Mouse (Mus musculus): ENCODE measurements around the gene Zfp445.
"Not testable (repeated sequence)": the region's sequence is repeated elsewhere in the genome, so short reads cannot be mapped to it uniquely, and the experiment has no call there.

Gene Zfp445
- long read RNA-seq, experiment 1, partial matches to known transcripts, result 0 of 13 reads
- long read RNA-seq, experiment 1, other reads (novel, unspliced or antisense), result 12 of 13 reads
- long read RNA-seq, experiment 2, partial matches to known transcripts, result 0 of 16 reads
- long read RNA-seq, experiment 2, other reads (novel, unspliced or antisense), result 16 of 16 reads

DNA sequence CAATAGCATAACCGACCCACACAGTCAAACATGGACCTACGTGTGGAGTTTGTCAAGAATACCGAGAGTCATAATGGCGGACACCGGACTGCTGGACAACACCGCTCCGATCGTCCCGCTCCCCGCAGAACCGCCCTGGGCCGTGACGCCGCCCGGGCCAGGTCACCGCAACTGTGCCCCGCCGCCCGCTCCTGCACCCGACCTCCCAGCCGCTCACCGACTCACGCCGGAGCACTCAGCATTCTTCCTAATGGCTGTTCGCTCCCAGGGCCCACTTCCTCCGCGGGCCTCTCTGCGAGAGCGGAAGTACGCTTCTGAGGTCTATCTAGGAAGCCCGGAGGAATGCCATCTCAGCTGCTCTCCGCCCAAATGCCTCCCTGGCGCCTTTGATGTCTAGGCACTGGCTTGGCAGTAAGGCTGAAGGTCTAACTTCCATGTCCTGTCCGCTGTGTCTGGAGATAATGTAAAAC lies at the start of gene Zfp445:
Gene Zfp445, minus strand, starts transcription at position 310 of the 470 bp plus-strand sequence.
- intact Hi-C loops (cut with DNase I), result no loop called here

DNA sequence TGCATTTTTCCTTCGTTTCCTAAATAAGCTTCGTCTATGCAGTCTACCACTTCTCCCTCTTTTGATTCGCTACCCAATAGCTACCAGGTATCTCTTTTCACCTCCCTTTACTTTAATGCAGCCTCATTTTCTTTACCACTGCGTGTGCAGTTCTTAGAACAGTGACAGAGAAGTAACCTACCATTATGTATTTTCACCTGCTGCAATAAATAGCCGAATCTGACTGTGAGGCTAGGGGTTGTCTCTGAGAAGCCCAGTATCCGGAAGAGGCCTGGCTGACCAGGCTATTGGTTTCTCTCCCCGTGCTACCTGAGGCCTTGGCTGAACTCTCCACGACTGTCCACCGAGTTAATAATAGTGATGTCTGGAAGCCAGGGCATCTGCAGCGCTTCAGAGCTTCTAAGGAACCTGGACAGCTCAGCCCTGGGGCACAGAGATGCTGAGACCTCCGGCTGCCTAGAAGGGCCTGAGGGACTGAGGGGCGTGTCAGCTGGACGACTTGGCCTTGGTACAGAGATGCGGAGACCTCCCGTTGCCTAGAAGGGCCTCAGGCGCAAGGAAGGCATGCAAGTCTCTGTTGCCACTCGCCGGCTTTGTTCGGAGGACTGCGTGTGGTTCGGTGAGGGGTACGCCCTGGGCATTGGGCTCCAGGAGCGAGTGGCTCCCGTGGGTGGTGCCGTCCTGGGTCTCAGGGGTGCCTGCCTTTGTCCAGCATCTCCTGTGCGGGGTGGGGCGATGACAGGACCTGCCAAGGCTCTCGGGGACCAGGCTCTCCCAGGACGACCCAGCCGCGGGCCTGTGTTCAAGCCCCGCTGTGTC lies 37.1 kb upstream of the Zfp445 start:
- intact Hi-C loops (cut with DNase I), result no loop called here

DNA sequence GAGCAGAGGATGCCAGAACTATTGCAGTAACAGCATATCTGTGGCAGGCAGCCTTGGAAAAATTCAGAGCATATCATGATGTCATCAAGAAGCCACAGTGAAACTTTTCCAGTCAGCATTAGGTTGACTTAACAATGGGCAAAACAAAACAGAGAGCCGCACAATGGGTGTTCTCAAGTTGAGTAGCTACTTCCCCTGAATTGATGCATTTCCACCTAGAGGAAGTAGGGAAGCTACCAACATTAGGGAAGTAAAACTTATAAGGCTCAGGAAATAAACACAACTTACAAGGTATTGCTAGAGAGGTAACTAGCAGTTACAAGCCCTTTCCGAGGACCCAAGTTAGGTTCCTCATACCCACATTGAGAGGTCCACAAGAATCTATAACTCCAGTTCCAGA lies 35.2 kb upstream of the Zfp445 start:
- intact Hi-C loops (cut with DNase I), result no loop called here

DNA sequence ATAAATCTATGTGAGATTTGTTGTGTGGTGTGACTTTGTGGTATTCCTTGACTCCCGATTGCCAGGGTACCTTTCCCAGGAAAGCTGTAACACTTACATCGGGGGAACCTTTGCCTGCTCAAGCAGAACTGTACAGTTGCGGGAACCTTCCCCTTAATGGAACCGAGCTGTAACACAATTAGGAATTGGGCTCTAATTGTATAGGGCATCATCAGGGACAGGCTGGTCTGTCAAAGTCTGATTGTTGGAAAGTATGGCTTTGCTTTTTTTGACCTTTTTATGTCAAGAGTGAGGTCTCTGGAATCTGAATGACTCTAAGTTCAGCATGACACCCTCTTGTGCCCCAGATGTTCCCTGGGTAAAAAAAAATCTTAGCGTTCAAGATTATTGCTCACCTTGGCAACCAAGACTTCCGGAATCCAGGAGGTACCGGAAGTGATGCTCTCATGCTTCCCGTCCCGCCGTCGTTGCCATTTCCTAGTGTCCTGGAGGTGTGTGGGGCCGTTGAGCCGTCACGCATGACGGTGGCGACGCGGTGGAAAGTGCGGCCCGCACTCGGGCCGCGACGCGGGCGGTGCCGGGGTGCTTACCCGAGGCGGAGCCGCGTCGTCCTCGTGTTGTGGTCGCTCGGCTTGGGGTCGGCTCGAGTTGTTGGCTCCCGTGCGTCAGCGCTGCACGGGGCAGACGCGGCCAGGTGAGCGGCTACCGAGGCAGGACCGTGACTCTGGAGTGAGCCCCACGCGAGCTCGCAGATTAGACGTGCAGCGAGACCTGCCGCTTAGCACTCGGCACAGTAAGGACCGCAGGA lies 20.8 kb upstream of the Zfp445 start:
- intact Hi-C loops (cut with DNase I), result loop anchor here (5.0 to 10.0 kb wide), 2 partner anchors 79 to 152 kb away; partner anchors contain the start of gene Tcaim

DNA sequence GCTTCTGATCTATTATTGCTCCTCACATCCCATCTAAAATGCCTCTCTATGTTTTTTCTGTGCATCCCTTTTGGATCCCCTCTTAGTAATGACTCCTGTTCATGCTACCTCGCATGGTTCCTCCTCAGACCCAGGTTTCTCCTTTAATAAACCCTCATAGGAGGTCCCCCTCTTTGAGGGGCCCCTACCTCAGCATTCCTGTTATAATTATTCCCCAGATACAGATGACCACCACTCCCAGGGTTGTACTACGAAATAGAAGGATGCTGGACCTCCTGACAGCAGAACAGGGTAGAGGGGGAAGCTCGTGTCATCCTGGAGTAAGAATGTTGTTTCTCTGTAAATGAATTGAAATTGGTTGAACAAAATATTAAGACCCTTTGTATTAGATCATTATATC lies 19.6 kb upstream of the Zfp445 start, which contains the start of gene Zkscan7:
Gene Zkscan7, plus strand, starts transcription at position 301 of the 400 bp plus-strand sequence.
- intact Hi-C loops (cut with DNase I), result loop anchor here (5.0 to 10.0 kb wide), 2 partner anchors 78 to 151 kb away; partner anchors contain the start of gene Tcaim

DNA sequence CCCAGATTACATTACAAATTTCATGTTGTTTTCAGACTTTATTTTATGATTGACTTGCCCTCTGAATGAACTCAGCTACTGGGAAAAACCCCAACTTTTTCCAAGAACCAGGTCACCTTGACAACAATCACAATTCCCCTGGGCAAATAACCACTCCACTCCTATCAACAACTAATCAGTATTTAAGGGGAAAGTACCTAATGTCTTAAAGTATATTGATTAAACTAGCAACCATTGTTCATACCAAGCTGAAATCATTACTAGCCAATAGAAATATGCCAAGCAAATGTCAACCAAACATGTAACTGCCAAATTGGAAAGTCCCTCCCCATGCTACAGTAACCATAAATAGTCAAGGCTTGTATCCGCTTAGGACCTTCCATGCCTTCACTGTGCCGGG lies 9.3 kb upstream of the Zfp445 start:
- intact Hi-C loops (cut with DNase I), result no loop called here

DNA sequence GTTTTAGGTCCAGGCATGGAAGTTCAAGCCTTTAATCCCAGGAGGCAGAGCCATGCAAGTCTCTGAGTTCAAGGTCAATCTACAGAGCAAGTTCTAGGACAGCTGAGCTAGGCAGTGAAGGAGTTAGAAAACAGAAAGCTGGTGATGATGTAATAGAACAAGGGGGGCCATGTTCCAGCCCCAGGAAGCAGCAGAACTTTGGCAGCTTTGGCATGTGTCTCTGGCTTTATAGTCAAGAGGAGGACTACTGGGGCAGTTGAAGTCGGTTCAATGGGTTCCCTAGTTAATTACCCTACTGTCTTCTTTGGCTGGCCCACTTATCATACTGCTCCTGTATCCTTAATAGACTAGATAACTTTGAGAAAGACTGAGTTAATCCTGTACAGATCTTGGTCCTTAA lies 8.8 kb upstream of the Zfp445 start:
- intact Hi-C loops (cut with DNase I), result no loop called here

DNA sequence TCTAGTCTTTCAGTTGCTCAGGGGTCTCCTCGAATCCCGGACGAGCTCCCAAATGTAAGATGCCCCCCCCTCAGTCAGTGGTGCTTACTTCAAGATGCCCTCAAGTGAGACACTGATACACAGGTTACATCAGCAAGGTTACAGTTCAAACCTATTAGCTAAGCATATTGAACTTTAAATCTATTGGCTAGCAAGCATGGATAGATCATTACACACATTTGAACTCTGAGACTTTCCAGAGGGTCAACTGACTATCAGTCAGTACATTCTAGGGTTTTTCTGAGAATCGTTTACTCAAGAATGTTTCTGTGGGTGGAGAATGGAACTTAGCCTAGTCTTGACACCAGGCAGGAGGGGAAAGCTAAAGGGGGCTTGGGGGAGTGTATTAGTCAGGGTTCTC lies 6.8 kb upstream of the Zfp445 start:
- intact Hi-C loops (cut with DNase I), result no loop called here

DNA sequence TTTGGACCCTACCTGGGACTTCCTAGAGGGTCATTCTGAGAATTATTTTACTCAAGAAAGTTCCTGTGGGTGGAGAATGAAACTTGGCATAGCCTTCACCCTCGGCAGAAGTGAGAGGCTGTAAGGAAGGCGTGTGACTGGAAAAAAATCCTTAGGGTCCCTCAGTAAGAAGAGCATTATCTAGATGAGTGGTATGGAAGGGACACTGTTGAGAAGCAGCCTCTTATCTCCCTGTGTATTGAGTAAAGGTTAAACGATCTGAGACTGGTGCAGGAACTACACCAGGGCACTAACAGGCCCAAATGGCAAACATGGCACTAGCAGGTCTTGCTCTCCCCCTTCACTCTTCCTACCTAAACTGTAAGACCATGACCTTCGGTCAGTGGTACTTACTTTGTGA lies 386 bp upstream of the Zfp445 start:
- intact Hi-C loops (cut with DNase I), result no loop called here

DNA sequence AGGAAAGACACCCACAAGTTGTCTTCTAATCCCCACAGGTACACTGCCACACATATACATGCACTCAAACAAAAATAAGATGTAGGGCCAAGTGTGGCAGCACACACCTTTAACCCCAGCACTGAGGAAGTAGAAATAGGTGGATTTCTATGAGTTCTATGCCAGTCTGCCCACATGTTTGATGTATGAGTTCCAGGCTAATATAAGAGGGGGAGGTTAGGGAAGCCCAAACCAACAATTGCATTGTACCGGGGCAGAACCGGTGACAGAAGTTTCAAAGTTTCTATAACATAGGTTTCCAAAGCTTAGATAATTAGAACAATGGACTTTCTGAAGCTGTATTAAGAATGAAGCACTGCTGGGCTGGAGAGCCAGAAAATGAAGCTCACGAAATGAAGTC lies 958 bp downstream of the Zfp445 start:
- intact Hi-C loops (cut with DNase I), result no loop called here

DNA sequence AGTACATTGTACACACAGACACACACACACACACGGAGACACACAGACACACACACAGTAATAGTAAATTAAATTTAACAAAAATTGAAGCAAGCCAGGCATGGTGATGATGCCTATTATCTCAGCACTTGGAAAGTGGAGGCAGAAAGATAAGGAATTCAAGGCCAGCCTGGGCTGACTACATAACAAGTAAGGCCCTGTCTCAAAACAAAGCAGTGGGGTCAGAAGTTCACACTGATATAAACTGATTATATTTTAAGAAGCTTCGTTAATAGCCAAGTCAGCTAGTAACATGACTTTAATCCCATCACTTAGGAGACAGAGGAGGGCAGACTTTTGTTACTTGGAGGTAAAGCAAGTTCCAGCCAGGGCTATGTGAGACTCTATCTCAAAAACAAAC lies 2.1 kb downstream of the Zfp445 start:
- intact Hi-C loops (cut with DNase I), result no loop called here

DNA sequence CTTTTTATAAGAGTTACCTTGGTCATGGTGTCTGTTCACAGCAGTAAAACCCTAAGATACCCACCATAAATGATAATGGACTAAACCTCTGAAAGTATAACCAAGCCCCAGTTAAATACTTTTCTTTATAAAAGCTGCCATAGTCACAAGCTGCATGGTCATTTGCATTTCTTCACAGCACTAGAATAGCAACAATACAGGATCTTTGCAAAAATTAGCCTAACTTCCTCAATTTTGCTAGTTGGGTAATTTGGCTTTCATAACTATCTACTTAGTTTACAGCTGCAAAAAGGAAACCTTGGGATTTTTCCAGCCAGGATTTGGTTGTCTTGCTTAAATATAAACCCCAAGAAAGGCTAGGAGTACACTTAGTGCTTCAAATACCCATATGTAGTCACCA lies 5.1 kb downstream of the Zfp445 start:
- intact Hi-C loops (cut with DNase I), result no loop called here

DNA sequence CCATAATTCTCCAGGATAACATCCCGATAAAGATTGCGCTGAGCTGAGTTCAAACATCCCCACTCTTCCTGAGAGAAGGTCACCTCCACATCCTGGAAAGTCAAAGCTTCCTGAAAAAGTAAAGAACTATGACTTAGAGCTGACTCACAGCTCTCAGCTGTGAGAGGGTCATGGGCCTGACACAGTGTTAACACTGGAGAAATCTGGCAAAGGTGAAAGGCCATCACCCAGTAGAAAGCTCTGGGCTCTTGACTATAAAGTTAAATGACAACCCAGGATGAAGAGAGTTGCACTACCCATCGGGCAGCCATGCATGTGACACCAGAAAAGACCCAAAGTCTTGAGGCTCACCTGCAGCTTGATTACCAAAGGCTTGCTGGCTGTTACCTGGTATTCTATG lies 9.1 kb downstream of the Zfp445 start:
- intact Hi-C loops (cut with DNase I), result no loop called here

DNA sequence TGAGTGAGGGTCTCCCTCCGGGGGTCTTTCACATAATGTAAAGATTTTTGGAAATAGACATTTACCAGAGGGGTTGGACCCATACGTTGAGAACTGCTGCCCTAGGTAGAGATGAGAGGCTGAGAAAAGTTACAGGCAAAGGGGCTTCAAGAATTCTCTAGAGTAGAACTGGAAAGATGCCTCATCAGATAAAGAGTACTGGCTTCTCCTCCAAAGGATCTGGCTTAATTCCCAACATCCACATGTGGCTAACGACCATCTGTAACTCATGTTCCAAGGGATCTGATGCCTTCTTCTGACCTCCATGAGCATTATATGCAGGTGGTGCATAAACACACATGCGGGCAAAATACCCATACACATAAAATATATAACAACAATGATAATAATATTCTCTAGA lies 10.2 kb downstream of the Zfp445 start:
- intact Hi-C loops (cut with DNase I), result no loop called here

DNA sequence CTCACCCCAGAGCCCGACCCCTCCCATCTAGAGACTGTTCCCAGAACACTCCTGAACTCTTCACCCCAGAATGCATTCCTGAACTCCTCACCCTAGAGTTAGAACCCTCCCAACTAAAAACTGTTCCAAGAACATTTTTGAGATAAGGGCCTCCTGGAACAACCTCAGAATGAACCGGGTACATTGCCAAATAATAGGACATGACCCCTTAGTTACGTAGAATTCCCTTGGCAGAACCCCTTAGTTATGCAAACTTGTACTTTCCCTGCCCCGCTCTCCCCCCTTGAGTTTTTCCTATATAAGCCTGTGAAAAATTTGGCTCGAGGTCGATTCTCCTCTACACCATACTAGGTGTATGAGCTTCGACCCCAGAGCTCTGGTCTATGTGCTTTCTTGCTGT lies 10.7 kb downstream of the Zfp445 start:
- intact Hi-C loops (cut with DNase I), result not testable (repeated sequence)

DNA sequence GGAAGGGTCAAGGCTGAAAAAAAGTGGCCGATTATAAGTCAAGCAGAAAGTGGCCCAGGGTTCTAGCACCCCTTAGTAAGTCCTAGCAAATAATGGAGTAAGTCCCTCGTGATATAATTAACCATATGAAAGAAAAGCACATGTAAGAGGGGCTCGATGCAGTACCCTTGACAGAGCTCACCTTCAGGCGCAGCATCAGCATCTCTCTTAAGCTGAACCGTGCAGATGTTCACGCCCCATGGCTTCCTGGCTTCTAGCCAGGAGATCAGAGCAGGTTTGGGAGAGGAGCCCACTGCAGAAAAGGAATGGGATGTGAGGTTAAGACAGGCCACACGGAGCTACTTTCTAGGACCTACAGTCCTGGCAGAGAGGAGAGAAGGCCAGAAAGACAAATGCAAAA lies 11.3 kb downstream of the Zfp445 start:
- intact Hi-C loops (cut with DNase I), result no loop called here

DNA sequence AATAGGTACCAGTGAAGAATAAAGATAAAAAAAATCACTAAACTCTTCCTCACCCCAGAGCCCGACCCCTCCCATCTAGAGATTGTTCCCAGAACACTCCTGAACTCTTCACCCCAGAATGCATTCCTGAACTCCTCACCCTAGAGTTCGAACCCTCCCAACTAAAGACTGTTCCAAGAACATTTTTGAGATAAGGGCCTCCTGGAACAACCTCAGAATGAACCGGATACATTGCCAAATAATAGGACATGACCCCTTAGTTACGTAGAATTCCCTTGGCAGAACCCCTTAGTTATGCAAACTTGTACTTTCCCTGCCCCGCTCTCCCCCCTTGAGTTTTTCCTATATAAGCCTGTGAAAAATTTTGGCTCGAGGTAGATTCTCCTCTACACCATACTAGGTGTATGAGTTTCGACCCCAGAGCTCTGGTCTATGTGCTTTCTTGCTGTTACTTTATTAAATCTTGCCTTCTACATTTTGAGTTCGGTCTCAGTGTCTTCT lies 17.9 kb downstream of the Zfp445 start:
- intact Hi-C loops (cut with DNase I), result not testable (repeated sequence)

DNA sequence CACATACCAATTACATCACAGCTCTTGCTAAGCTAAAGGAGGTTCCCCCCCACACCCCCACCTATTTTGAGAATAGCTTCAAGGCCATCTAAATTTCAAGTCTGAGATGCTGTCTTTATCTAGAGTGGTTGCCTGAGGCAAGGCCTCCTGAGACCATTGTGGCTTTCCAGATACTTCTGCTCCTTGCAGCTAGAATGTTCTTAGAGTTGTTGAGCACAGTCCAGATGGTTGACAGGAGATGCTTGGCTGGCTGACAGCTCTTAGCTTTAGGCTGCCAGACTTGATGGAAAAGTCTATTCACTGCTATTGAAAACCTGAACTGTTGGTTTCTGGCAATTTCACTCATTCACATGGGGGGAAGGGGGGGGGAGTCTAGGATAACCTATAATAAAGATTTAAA lies 19.6 kb downstream of the Zfp445 start:
- intact Hi-C loops (cut with DNase I), result no loop called here

DNA sequence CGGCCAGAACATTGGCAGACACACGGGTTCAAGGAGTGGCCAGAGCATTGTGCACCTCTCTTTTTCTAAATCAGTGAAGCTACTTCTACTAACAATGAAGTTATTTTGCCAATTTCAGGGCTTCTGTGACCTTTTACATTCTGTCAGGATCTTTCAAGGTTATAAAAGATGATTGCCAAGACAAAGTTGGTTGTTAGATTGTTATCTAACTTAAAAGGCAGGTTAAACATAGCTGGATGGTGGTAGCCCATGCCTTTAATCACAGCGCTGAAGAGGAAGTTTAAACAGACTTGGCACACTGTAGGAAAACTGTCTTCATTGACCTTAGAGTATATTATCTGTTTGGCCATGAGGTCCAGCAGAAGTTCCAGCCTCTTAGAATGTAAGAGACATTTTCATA lies 20.2 kb downstream of the Zfp445 start:
- intact Hi-C loops (cut with DNase I), result no loop called here

DNA sequence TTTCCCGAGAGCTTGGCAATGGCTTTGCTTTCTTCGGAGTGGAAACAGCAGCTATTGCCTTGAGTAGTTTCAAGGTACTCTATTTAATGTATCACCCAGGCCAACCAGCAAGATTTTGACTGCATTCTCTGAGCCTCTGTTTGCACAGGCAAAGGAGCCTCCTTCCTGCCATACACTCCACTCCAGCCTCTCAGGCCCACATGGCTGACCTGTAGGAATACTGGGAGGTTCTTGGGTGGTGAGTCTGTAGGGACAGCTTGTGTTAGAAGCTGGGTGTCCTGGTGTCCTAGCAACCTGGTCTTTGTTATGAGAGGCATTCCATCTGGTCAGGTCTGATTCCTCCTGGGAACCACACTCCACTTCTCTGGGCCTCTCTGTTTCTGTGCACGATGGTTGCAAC lies 22.0 kb downstream of the Zfp445 start, which contains the start of gene Gm35549:
Gene Gm35549, minus strand, starts transcription at position 276 of the 400 bp plus-strand sequence.
- intact Hi-C loops (cut with DNase I), result no loop called here

DNA sequence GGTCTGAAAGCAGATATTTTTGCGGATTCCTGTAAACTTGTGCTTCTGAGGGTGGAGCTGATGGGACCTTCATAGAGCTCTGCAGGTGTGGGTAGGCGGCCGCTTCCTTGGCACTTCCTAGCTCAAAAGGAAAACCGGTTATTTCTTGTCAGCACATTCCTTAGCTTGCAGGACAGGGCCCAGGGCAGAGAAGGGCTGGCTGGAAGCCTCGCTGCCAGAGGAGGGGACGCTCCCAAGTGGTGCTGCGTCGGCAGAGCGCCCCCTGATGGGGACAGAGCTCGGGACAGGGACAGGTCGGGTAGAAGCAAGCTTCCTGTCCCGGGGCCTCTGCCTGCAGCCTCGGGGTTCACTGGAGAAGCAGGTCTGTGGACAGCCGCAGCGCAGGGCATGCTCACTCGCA lies 28.1 kb downstream of the Zfp445 start:
- intact Hi-C loops (cut with DNase I), result no loop called here

DNA sequence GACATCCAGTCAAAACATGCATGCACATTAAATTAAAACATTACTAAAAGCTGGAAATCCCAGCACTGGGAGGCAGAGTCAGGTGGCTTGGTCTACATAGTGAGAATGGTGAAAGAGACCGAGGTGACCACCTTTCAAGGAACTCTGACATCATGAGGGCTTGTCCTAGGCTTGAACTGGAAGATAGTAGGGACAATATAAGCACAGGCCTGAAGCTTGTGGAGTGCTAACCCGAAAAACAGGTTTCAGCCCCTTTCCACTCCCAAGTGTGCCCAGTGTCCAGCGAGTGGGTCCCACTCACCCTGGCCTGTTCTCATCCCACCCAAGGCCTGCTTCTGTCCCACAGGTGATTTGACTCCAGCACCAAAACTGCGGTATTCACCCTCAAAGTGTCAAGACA lies 28.6 kb downstream of the Zfp445 start:
- intact Hi-C loops (cut with DNase I), result no loop called here

Data from adrenal gland (tissue).